Mouse (Mus musculus) B cell, adult 2 months (primary cell): ENCODE measurements at regions not wholly inside any gene's neighbourhood (a gene's known extent, or its start where the extent isn't known, plus 50 kb on each side); places are given as distances from the start of the nearest gene placed in this dataset.

ENCODE experiments used
- DNase-seq, 2 experiments: peaks; one replicate each; pipeline ENCODE4 v3.0.0; 2022

GRCm38 (mm10) chr15:68626976-68627375, 2126.3 kb upstream of the Lrrc6 start:
- no peak for DNase-seq

- no peak for DNase-seq
Measured at GRCm38 (mm10) chr15:68624831-68625230, 2124.1 kb upstream of the Lrrc6 start.

GRCm38 (mm10) chr15:68620417-68621214, 2119.9 kb upstream of the Lrrc6 start:
- no peak for DNase-seq

- DNase-seq = no peak
Measured at GRCm38 (mm10) chr15:68606110-68606791, 2105.5 kb upstream of the Lrrc6 start.

- no peak for DNase-seq
Measured at GRCm38 (mm10) chr15:68605478-68605877, 2104.8 kb upstream of the Lrrc6 start.

GRCm38 (mm10) chr15:68582177-68582576, 2081.5 kb upstream of the Lrrc6 start:
- DNase-seq = no peak

GRCm38 (mm10) chr15:68579486-68579885, 2078.8 kb upstream of the Lrrc6 start:
- DNase-seq = no peak

- DNase-seq = no peak
Measured at GRCm38 (mm10) chr15:68560654-68561053, 2059.9 kb upstream of the Lrrc6 start.

GRCm38 (mm10) chr15:68556133-68556532, 2055.4 kb upstream of the Lrrc6 start:
- no peak for DNase-seq

GRCm38 (mm10) chr15:68536055-68536325, 2035.3 kb upstream of the Lrrc6 start:
- no peak for DNase-seq

GRCm38 (mm10) chr15:68535297-68536054, 2034.8 kb upstream of the Lrrc6 start:
- no peak for DNase-seq

GRCm38 (mm10) chr15:68520759-68521158, 2020.0 kb upstream of the Lrrc6 start:
- no peak for DNase-seq

- DNase-seq = no peak
Measured at GRCm38 (mm10) chr15:68512431-68512830, 2011.7 kb upstream of the Lrrc6 start.

- DNase-seq = no peak
Measured at GRCm38 (mm10) chr15:68508190-68508589, 2007.5 kb upstream of the Lrrc6 start.

GRCm38 (mm10) chr15:68506093-68506492, 2005.4 kb upstream of the Lrrc6 start:
- DNase-seq = no peak

- no peak for DNase-seq
Measured at GRCm38 (mm10) chr15:68496438-68496837, 1995.7 kb upstream of the Lrrc6 start.

- no peak for DNase-seq
Measured at GRCm38 (mm10) chr15:68484789-68485188, 1984.1 kb upstream of the Lrrc6 start.

GRCm38 (mm10) chr15:68477745-68478144, 1977.0 kb upstream of the Lrrc6 start:
- no peak for DNase-seq

GRCm38 (mm10) chr15:68471928-68472327, 1971.2 kb upstream of the Lrrc6 start:
- DNase-seq = no peak

GRCm38 (mm10) chr15:68462851-68463250, 1962.1 kb upstream of the Lrrc6 start:
- no peak for DNase-seq

- DNase-seq = no peak
Measured at GRCm38 (mm10) chr15:68457239-68457638, 1956.5 kb upstream of the Lrrc6 start.

GRCm38 (mm10) chr15:68451971-68452370, 1951.3 kb upstream of the Lrrc6 start:
- DNase-seq = no peak

- no peak for DNase-seq
Measured at GRCm38 (mm10) chr15:68445341-68445740, 1944.6 kb upstream of the Lrrc6 start.

GRCm38 (mm10) chr15:68440636-68441035, 1939.9 kb upstream of the Lrrc6 start:
- DNase-seq = no peak
